Mouse (Mus musculus) midbrain, embryonic 16.5 days (tissue): ENCODE data around the gene Fblim1. TPM values are rescaled to one million over a fixed set of nuclear protein-coding genes. Genes with fewer than 3 reads are reported as not detected.

Experiments
- ATAC-seq: fragments of 200-750 bp; cut with Nextera tagmentation; 2 replicates; pipeline ENCODE4 v1.8.0; 2017; ENCODE audit warnings: moderate TSS enrichment
- H3K27ac ChIP-seq: fragments of 300-500 bp; sonication (generic); 2 replicates; pipeline ENCODE4 v1.5.1; 2014; ENCODE audit warnings: mild to moderate bottlenecking, low read length, mixed read lengths
- H3K27me3 ChIP-seq: fragments of 300-500 bp; sonication (generic); 2 replicates; pipeline ENCODE4 v1.6.1; 2014; ENCODE audit warnings: low read depth, low read length, mixed read lengths; ENCODE audit not compliant: control insufficient read depth, insufficient read depth
- H3K36me3 ChIP-seq: fragments of 300-500 bp; sonication (generic); 2 replicates; pipeline ENCODE4 v1.6.1; 2014; ENCODE audit warnings: mild to moderate bottlenecking, low read length, moderate library complexity, mixed read lengths; ENCODE audit not compliant: control insufficient read depth, insufficient read depth
- H3K4me1 ChIP-seq: fragments of 300-500 bp; sonication (generic); 2 replicates; pipeline ENCODE4 v1.6.1; 2014; ENCODE audit warnings: mild to moderate bottlenecking, low read length, mixed read lengths; ENCODE audit not compliant: control insufficient read depth, insufficient read depth
- H3K4me2 ChIP-seq: fragments of 300-500 bp; sonication (generic); 2 replicates; pipeline ENCODE4 v1.6.1; 2014; ENCODE audit warnings: mild to moderate bottlenecking, low read length, mixed read lengths
- H3K4me3 ChIP-seq: fragments of 300-500 bp; sonication (generic); 2 replicates; pipeline ENCODE4 v1.5.1; 2014; ENCODE audit warnings: low read depth, mild to moderate bottlenecking, low read length, moderate library complexity, mixed read lengths
- H3K9ac ChIP-seq: fragments of 300-500 bp; sonication (generic); 2 replicates; pipeline ENCODE4 v1.6.1; 2014; ENCODE audit warnings: low read depth, low read length, mixed read lengths
- H3K9me3 ChIP-seq: fragments of 300-500 bp; sonication (generic); replicated peaks from 2 replicates; pipeline ENCODE4 v1.6.1; 2014; ENCODE audit warnings: mild to moderate bottlenecking, low read length, mixed read lengths; ENCODE audit not compliant: control insufficient read depth, poor library complexity, severe bottlenecking
- WGBS: fragments of 180-500 bp; shearing (Covaris S2); extraction: QIAGEN DNeasy Blood & Tissue Kit; methylation state at CpG from one replicate; pipeline ENCODE4 v1.1.7; 2014; 5-methylcytosine and 5-hydroxymethylcytosine counted together
- polyA plus RNA-seq: library from polyadenylated mRNA; unstranded; fragments of >200 nt; fragmentation: Nextera tagmentation; extraction: Ambion mirVana; gene quantifications from 2 replicates; pipeline ENCODE4 v1.2.1, GENCODE M21; 2015

Gene Fblim1
- polyA plus RNA-seq, 1 experiment from 2014 or later = 35.6 TPM

GRCm38 (mm10) chr4:141598894-141599250 lies 7.0 kb downstream of the Fblim1 start:
- Histone ChIP-seq H3K4me3 (peak overlapping the region; percentile 66), H3K4me1 (peaks cover 10% of the 10 kb centered on the region), H3K4me2 (peak overlapping the region; percentile 92), H3K27ac (no peak overlapping the region), H3K27me3 (no peaks in the 10 kb centered on the region), H3K9me3 (no peaks in the 10 kb centered on the region), H3K9ac (peak overlapping the region; percentile 78), H3K36me3 (peaks cover 5% of the 10 kb centered on the region; the same call in 1 of the 2 replicates)
- no peak for ATAC-seq
- whole genome bisulfite sequencing = 3% methylated on average over 9 of the region's 9 CpGs

- no peak for ATAC-seq
Measured at GRCm38 (mm10) chr4:141598199-141598893, 7.5 kb downstream of the Fblim1 start.

GRCm38 (mm10) chr4:141596700-141597328 lies 9.1 kb downstream of the Fblim1 start:
- Histone ChIP-seq H3K27me3 (no peaks in the 10 kb centered on the region), H3K4me2 (no peak overlapping the region), H3K4me1 (peaks cover 10% of the 10 kb centered on the region), H3K9me3 (no peaks in the 10 kb centered on the region), H3K36me3 (peaks cover 5% of the 10 kb centered on the region; the same call in 1 of the 2 replicates), H3K4me3 (no peak overlapping the region), H3K9ac (no peak overlapping the region), H3K27ac (no peak overlapping the region)
- ATAC-seq = no peak
- 88% methylated on average over 8 of the region's 8 CpGs for WGBS

More at GRCm38 (mm10) chr4:141598199-141598893, 7.5 kb downstream of the Fblim1 start:
- peak overlapping the region; percentile 58 for H3K9ac ChIP-seq
- peak overlapping the region; percentile 92 for H3K4me2 ChIP-seq
- H3K9me3 ChIP-seq = no peaks in the 10 kb centered on the region
- no peaks in the 10 kb centered on the region for H3K27me3 ChIP-seq
- peaks cover 5% of the 10 kb centered on the region; the same call in 1 of the 2 replicates for H3K36me3 ChIP-seq
- peak overlapping the region; percentile 66 for H3K4me3 ChIP-seq
- H3K4me1 ChIP-seq = peaks cover 10% of the 10 kb centered on the region
- 3% methylated on average over 18 of the region's 19 CpGs for WGBS
- no peak overlapping the region for H3K27ac ChIP-seq

GRCm38 (mm10) chr4:141595605-141596268 lies 10.2 kb downstream of the Fblim1 start:
- WGBS = 78% methylated on average over 9 of the region's 9 CpGs
- Histone ChIP-seq H3K4me2 (no peak overlapping the region), H3K9ac (no peak overlapping the region), H3K9me3 (no peaks in the 10 kb centered on the region), H3K4me3 (no peak overlapping the region), H3K36me3 (peaks cover 5% of the 10 kb centered on the region; the same call in 1 of the 2 replicates), H3K27me3 (no peaks in the 10 kb centered on the region), H3K27ac (no peak overlapping the region), H3K4me1 (peaks cover 10% of the 10 kb centered on the region)
- ATAC-seq = no peak

GRCm38 (mm10) chr4:141595138-141595537 lies 10.8 kb downstream of the Fblim1 start:
- H3K9me3 ChIP-seq = no peaks in the 10 kb centered on the region
- no peak for ATAC-seq
- peaks cover 10% of the 10 kb centered on the region for H3K4me1 ChIP-seq
- H3K4me3 ChIP-seq = no peak overlapping the region
- no peak overlapping the region for H3K27ac ChIP-seq
- 93% methylated on average over 11 of the region's 11 CpGs for WGBS
- H3K4me2 ChIP-seq = no peak overlapping the region
- no peak overlapping the region for H3K9ac ChIP-seq
- H3K27me3 ChIP-seq = no peaks in the 10 kb centered on the region
- H3K36me3 ChIP-seq = peaks cover 5% of the 10 kb centered on the region; the same call in 1 of the 2 replicates

- 21% methylated on average over 3 of the region's 3 CpGs for WGBS
- no peak for ATAC-seq
- no peak overlapping the region for H3K27ac ChIP-seq
Measured at GRCm38 (mm10) chr4:141591547-141591946, 14.3 kb downstream of the Fblim1 start.

GRCm38 (mm10) chr4:141583919-141584318 lies 22.0 kb downstream of the Fblim1 start:
- no peak for ATAC-seq
- no peak overlapping the region for H3K9ac ChIP-seq
- 93% methylated on average over 8 of the region's 8 CpGs for WGBS

More at GRCm38 (mm10) chr4:141591547-141591946, 14.3 kb downstream of the Fblim1 start:
- Histone ChIP-seq H3K4me3 (no peak overlapping the region), H3K9me3 (no peaks in the 10 kb centered on the region), H3K4me1 (no peaks in the 10 kb centered on the region), H3K36me3 (peaks cover 12% of the 10 kb centered on the region; the same call in 1 of the 2 replicates), H3K27me3 (no peaks in the 10 kb centered on the region), H3K4me2 (no peak overlapping the region), H3K9ac (no peak overlapping the region)

GRCm38 (mm10) chr4:141581051-141581450 lies 24.8 kb downstream of the Fblim1 start:
- H3K4me3 ChIP-seq = no peak overlapping the region
- H3K4me2 ChIP-seq = no peak overlapping the region
- 83% methylated on average over 13 of the region's 13 CpGs for WGBS
- no peaks in the 10 kb centered on the region for H3K4me1 ChIP-seq
- peaks cover 7% of the 10 kb centered on the region; the same call in 1 of the 2 replicates for H3K36me3 ChIP-seq
- H3K9me3 ChIP-seq = no peaks in the 10 kb centered on the region
- H3K27ac ChIP-seq = no peak overlapping the region
- no peak overlapping the region for H3K9ac ChIP-seq
- ATAC-seq = no peak
- no peaks in the 10 kb centered on the region for H3K27me3 ChIP-seq

More at GRCm38 (mm10) chr4:141583919-141584318, 22.0 kb downstream of the Fblim1 start:
- Histone ChIP-seq H3K4me2 (no peak overlapping the region), H3K9me3 (no peaks in the 10 kb centered on the region), H3K27me3 (no peaks in the 10 kb centered on the region), H3K27ac (no peak overlapping the region), H3K4me3 (no peak overlapping the region), H3K4me1 (no peaks in the 10 kb centered on the region), H3K36me3 (peaks cover 5% of the 10 kb centered on the region)
